Mouse (Mus musculus): ENCODE data around the gene Sycn.

GRCm38 (mm10) chr7:28562951-28563350 is 22.3 kb downstream of the Sycn start:
- TF ChIP-seq TCF12 (IDR thresholded peaks at IDR 0.05; ENCODE audit: low read depth, low read length) (no peak), EP300 (IDR thresholded peaks at IDR 0.05; ENCODE audit: low read depth in 1 of 2, low read length in 2 of 2) (no peak), BHLHE40 (IDR thresholded peaks at IDR 0.05; ENCODE audit: borderline replicate concordance, low read depth, low read length) (no peak)

Measured in MEL (cell line).